Mouse (Mus musculus): ENCODE results near the gene Rabgap1l. TPM values are rescaled to one million over a fixed set of nuclear protein-coding genes. Genes with fewer than 3 reads are reported as not detected.
A peak's percentile ranks its signal among the peaks of the same experiment; 100 is the strongest.

The Rabgap1l gene
- total and polyA plus RNA-seq, 2 experiments from 2014 or later: 27.4 to 140 TPM

GRCm38 (mm10) chr1:160227196-160227595 lies 565.8 kb downstream of the Rabgap1l start:
- Histone ChIP-seq H3K27ac (ENCODE audit: low read depth, low read length) (no peak overlapping the region), H3K27me3 (ENCODE audit: insufficient read depth, low read length) (no peaks in the 10 kb centered on the region), H3K4me1 (ENCODE audit: insufficient read depth) (no peaks in the 10 kb centered on the region), H3K4me2 (ENCODE audit: low read depth) (no peak overlapping the region), H3K9me3 (ENCODE audit: low read length) (no peaks in the 10 kb centered on the region), H3K4me3 (ENCODE audit: low read depth, low read length) (no peak overlapping the region), H3K36me3 (ENCODE audit: insufficient read depth) (peaks cover 10% of the 10 kb centered on the region; the same call in 1 of the 2 replicates), H3K9ac (no peak overlapping the region)
- WGBS: 91% methylated on average over 4 of the region's 4 CpGs
- no peak for TF ChIP-seq CTCF (IDR thresholded peaks at IDR 0.05; ENCODE audit: low read depth)
- ATAC-seq: no peak
- no peak for DNase-seq

- ATAC-seq (no peak), DNase-seq (no peak)
- H3K9ac ChIP-seq: no peak overlapping the region
- no peak overlapping the region for H3K27ac ChIP-seq (ENCODE audit: low read depth, low read length)
- no peak overlapping the region for H3K4me3 ChIP-seq (ENCODE audit: low read depth, low read length)
- H3K4me1 ChIP-seq (ENCODE audit: insufficient read depth): no peaks in the 10 kb centered on the region
- H3K9me3 ChIP-seq (ENCODE audit: low read length): no peaks in the 10 kb centered on the region
- H3K36me3 ChIP-seq (ENCODE audit: insufficient read depth): peaks cover 10% of the 10 kb centered on the region; the same call in 1 of the 2 replicates
- WGBS: 70% methylated on average over 2 of the region's 2 CpGs
- TF ChIP-seq CTCF (IDR thresholded peaks at IDR 0.05; ENCODE audit: low read depth): no peak
- no peak overlapping the region for H3K4me2 ChIP-seq (ENCODE audit: low read depth)
- no peaks in the 10 kb centered on the region for H3K27me3 ChIP-seq (ENCODE audit: insufficient read depth, low read length)
These were observed 568.9 kb downstream of the Rabgap1l start for GRCm38 (mm10) chr1:160224093-160224492.

GRCm38 (mm10) chr1:160217898-160218297 lies 575.1 kb downstream of the Rabgap1l start:
- Histone ChIP-seq H3K36me3 (ENCODE audit: insufficient read depth) (no peaks in the 10 kb centered on the region), H3K27me3 (ENCODE audit: insufficient read depth, low read length) (no peaks in the 10 kb centered on the region), H3K4me3 (ENCODE audit: low read depth, low read length) (no peak overlapping the region), H3K9me3 (ENCODE audit: low read length) (no peaks in the 10 kb centered on the region), H3K9ac (no peak overlapping the region), H3K4me1 (ENCODE audit: insufficient read depth) (no peaks in the 10 kb centered on the region), H3K4me2 (ENCODE audit: low read depth) (no peak overlapping the region), H3K27ac (ENCODE audit: low read depth, low read length) (no peak overlapping the region)
- WGBS: 92% methylated on average over 3 of the region's 3 CpGs
- no peak for TF ChIP-seq CTCF (IDR thresholded peaks at IDR 0.05; ENCODE audit: low read depth)
- DNase-seq (no peak), ATAC-seq (no peak)

GRCm38 (mm10) chr1:160214171-160214570 lies 578.8 kb downstream of the Rabgap1l start:
- Histone ChIP-seq H3K4me1 (ENCODE audit: insufficient read depth) (peaks cover 14% of the 10 kb centered on the region), H3K27me3 (ENCODE audit: insufficient read depth, low read length) (no peaks in the 10 kb centered on the region), H3K27ac (ENCODE audit: low read depth, low read length) (no peak overlapping the region; the same call in 1 of the 2 replicates), H3K4me2 (ENCODE audit: low read depth) (no peak overlapping the region; the same call in 1 of the 2 replicates), H3K36me3 (ENCODE audit: insufficient read depth) (no peaks in the 10 kb centered on the region), H3K9me3 (ENCODE audit: low read length) (no peaks in the 10 kb centered on the region), H3K4me3 (ENCODE audit: low read depth, low read length) (no peak overlapping the region), H3K9ac (no peak overlapping the region)
- no peak for TF ChIP-seq CTCF (IDR thresholded peaks at IDR 0.05; ENCODE audit: low read depth)
- DNase-seq (no peak), ATAC-seq (no peak)
- whole genome bisulfite sequencing: 89% methylated on average over 7 of the region's 7 CpGs

DNA sequence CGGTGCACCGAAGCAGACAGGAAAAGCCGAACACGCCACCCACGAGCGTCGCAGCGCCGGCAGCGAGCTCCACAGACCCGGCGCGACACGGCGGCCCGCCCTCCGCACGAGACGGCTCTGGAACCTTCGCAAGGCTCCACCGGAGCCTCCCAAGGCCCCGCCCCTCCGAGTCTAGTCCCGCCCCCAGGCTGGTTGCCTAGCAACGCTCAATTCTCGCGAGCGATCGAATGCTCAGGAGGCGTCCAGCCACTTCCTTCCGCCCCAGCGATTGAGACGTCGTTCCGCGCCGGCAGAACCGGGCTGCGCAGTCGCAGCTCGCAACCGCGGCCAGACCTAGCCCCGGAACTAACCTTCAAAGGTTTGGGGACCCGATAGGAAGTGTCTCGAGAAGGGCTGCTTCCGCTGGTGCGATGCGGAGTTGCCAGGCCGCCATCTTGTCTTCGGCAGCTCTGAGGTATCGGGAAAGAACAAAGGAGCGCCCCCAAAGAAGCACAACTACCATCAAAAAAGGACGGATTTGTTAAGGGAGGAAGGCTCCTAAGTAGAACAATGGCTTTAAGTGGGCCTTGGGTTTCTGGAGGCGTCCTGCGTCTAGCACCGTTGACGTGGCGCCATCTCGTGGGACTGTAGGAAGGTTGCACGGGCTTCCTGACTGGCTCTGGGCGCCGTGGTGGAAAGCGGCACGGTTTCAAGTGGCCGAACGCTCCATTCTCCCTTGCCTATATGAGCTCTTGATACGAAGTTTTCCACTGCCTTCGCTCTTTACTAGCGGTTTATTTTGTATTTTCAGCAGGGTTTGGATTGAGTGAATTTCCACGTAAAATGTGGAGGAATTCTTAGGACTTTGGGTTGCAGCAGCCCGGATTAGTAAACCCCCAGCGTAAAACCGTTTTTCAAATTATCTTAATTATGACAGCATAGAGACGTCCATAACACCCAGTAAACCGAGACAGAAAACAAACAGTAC lies 580.0 kb downstream of the Rabgap1l start, which contains the start of gene Cacybp:
Cacybp (minus strand) TSS at position 173 of the 967 bp plus-strand sequence.
- WGBS: under 1% methylated on average over 76 of the region's 76 CpGs

GRCm38 (mm10) chr1:160212123-160212691 lies 580.8 kb downstream of the Rabgap1l start:
- peaks cover 14% of the 10 kb centered on the region for H3K4me1 ChIP-seq (ENCODE audit: insufficient read depth)
- no peaks in the 10 kb centered on the region for H3K9me3 ChIP-seq (ENCODE audit: low read length)
- peak overlapping the region; percentile 82 for H3K4me3 ChIP-seq (ENCODE audit: low read depth, low read length)
- H3K4me2 ChIP-seq (ENCODE audit: low read depth): peak overlapping the region; percentile 63
- 0 out of 2 replicates have a peak, but pooled peaks have one; percentile 10 for TF ChIP-seq CTCF (IDR thresholded peaks at IDR 0.05; ENCODE audit: low read depth)
- ATAC-seq (no peak), DNase-seq (no peak)
- peak overlapping the region; percentile 79 for H3K9ac ChIP-seq
- H3K27ac ChIP-seq (ENCODE audit: low read depth, low read length): peak overlapping the region; percentile 99
- peaks cover 8% of the 10 kb centered on the region for H3K36me3 ChIP-seq (ENCODE audit: insufficient read depth)
- no peaks in the 10 kb centered on the region for H3K27me3 ChIP-seq (ENCODE audit: insufficient read depth, low read length)
- 4% methylated on average over 45 of the region's 45 CpGs for WGBS

More for the DNA sequence above, 580.0 kb downstream of the Rabgap1l start, which contains the start of gene Cacybp:
- H3K4me3 ChIP-seq (ENCODE audit: low read depth, low read length): peak within 1 kb of the TSS; percentile 82
- peak within 1 kb of the TSS; percentile 99 for H3K27ac ChIP-seq (ENCODE audit: low read depth, low read length)
- peaks cover 14% of the 10 kb centered on the region for H3K4me1 ChIP-seq (ENCODE audit: insufficient read depth)
- TF ChIP-seq CTCF (IDR thresholded peaks at IDR 0.05; ENCODE audit: low read depth): peak; percentile 84
- no peaks in the 10 kb centered on the region for H3K9me3 ChIP-seq (ENCODE audit: low read length)
- ATAC-seq: peak; percentile 98
- DNase-seq: peak; percentile 100
- H3K9ac ChIP-seq: peak within 1 kb of the TSS; percentile 83
- H3K36me3 ChIP-seq (ENCODE audit: insufficient read depth): no peaks in the 10 kb centered on the region
- H3K4me2 ChIP-seq (ENCODE audit: low read depth): peak within 1 kb of the TSS; percentile 63
- H3K27me3 ChIP-seq (ENCODE audit: insufficient read depth, low read length): no peaks in the 10 kb centered on the region

All from forebrain, postnatal 0 days (tissue).